Mouse (Mus musculus) CH12.LX (cell line): Measurements from ENCODE around the gene Spdya. TPM values are rescaled to one million over a fixed set of nuclear protein-coding genes. Genes with fewer than 3 reads are reported as not detected.
"Not testable (repeated sequence)": the region's sequence is repeated elsewhere in the genome, so short reads cannot be mapped to it uniquely, and the experiment has no call there.

ENCODE experiments used
- DNase-seq: peaks from one replicate; pipeline ENCODE4 v3.0.0-alpha.2; 2013; ENCODE audit errors: extremely low read depth
- H3K27ac ChIP-seq: 2 replicates; pipeline ENCODE4 v1.5.1; 2012; ENCODE audit warnings: low read depth, mild to moderate bottlenecking, control low read depth, moderate library complexity; ENCODE audit not compliant: insufficient read depth
- H3K27me3 ChIP-seq: replicated peaks from 2 replicates; pipeline ENCODE3; 2012; ENCODE audit warnings: inconsistent platforms
- H3K36me3 ChIP-seq, 2 experiments: replicated peaks in 1 of 2; 2 replicates each; pipeline versions ENCODE3 to v1.6.1; 2012; ENCODE audit warnings: inconsistent platforms in 1 of 2, low read length in 1 of 2, mild to moderate bottlenecking in 1 of 2, mixed read lengths in 1 of 2, moderate library complexity in 1 of 2; ENCODE audit not compliant: control insufficient read depth in 1 of 2, insufficient read depth in 1 of 2
- H3K4me1 ChIP-seq, 2 experiments: 2 replicates each; pipeline ENCODE4 v1.6.1; 2012; ENCODE audit warnings: inconsistent platforms in 1 of 2, moderate library complexity in 1 of 2; ENCODE audit not compliant: insufficient read depth in 2 of 2, control insufficient read depth in 1 of 2
- H3K4me2 ChIP-seq: 2 replicates; pipeline ENCODE4 v1.6.1; 2012; ENCODE audit warnings: low read depth, mild to moderate bottlenecking, control low read depth; ENCODE audit not compliant: poor library complexity, insufficient read depth, severe bottlenecking
- H3K4me3 ChIP-seq, 3 experiments: fragments of 150-350 bp in 1 of 3; sonication (generic) in 1 of 3; replicated peaks in 1 of 3; 2 replicates each; pipeline versions ENCODE3 to v1.5.1; 2011 to 2012; ENCODE audit warnings: low read depth in 2 of 3, low read length in 2 of 3, mild to moderate bottlenecking in 2 of 3, moderate library complexity in 2 of 3, control low read depth in 1 of 3, improper control_type of control experiment in 1 of 3, inconsistent platforms in 1 of 3, mixed read lengths in 1 of 3; ENCODE audit not compliant: poor library complexity in 1 of 3
- H3K79me2 ChIP-seq: replicated peaks from 2 replicates; pipeline ENCODE4 v1.6.1; 2012; ENCODE audit warnings: mild to moderate bottlenecking, moderate library complexity; ENCODE audit not compliant: control insufficient read depth, poor library complexity, insufficient read depth, severe bottlenecking; ENCODE audit errors: extremely low read depth
- H3K9ac ChIP-seq: 2 replicates; pipeline ENCODE4 v1.6.1; 2012; ENCODE audit warnings: low read depth, mild to moderate bottlenecking, control low read depth, moderate library complexity; ENCODE audit not compliant: insufficient read depth
- H3K9me3 ChIP-seq: replicated peaks from 2 replicates; pipeline ENCODE3; 2012; ENCODE audit warnings: low read length, inconsistent platforms, mixed read lengths
- CHD2 ChIP-seq: IDR thresholded peaks from 2 replicates; pipeline ENCODE4 v1.6.1; 2011; ENCODE audit warnings: low read length, improper control_type of control experiment
- CTCF ChIP-seq, 2 experiments: IDR thresholded peaks in 1 of 2; conservative IDR thresholded peaks in 1 of 2; 2 replicates each; pipeline ENCODE4 v1.5.1; 2011 to 2012; ENCODE audit warnings: low read depth in 2 of 2, low read length in 2 of 2, improper control_type of control experiment in 1 of 2, inconsistent platforms in 1 of 2, mild to moderate bottlenecking in 1 of 2, moderate library complexity in 1 of 2
- EP300 ChIP-seq: IDR thresholded peaks from 2 replicates; pipeline ENCODE4 v1.6.1; 2011; ENCODE audit warnings: low read length, improper control_type of control experiment
- ETS1 ChIP-seq: conservative IDR thresholded peaks from 2 replicates; pipeline ENCODE4 v1.6.1; 2012; ENCODE audit warnings: low read depth, mild to moderate bottlenecking, inconsistent platforms, low read length, improper control_type of control experiment, moderate library complexity
- JUN ChIP-seq: IDR thresholded peaks from 2 replicates; pipeline ENCODE4 v1.6.1; 2011; ENCODE audit warnings: low read depth, mild to moderate bottlenecking, low read length, improper control_type of control experiment, moderate library complexity; ENCODE audit not compliant: insufficient read depth
- JUND ChIP-seq: conservative IDR thresholded peaks from 2 replicates; pipeline ENCODE4 v1.6.1; 2011; ENCODE audit warnings: low read depth, low read length, improper control_type of control experiment
- KAT2A ChIP-seq: IDR thresholded peaks from 2 replicates; pipeline ENCODE4 v1.6.1; 2012; ENCODE audit warnings: low read length, improper control_type of control experiment, inconsistent platforms; ENCODE audit not compliant: insufficient replicate concordance
- MAFK ChIP-seq: IDR thresholded peaks from 2 replicates; pipeline ENCODE4 v1.6.1; 2011; ENCODE audit warnings: low read length, improper control_type of control experiment; ENCODE audit not compliant: insufficient replicate concordance
- MAX ChIP-seq: IDR thresholded peaks from 2 replicates; pipeline ENCODE4 v1.6.1; 2011; ENCODE audit warnings: low read length, improper control_type of control experiment
- NELFE ChIP-seq: IDR thresholded peaks from 2 replicates; pipeline ENCODE4 v1.6.1; 2011; ENCODE audit warnings: low read depth, low read length, improper control_type of control experiment
- NRF1 ChIP-seq: IDR thresholded peaks from 2 replicates; pipeline ENCODE4 v1.6.1; 2014; ENCODE audit warnings: low read depth, mild to moderate bottlenecking, inconsistent platforms, low read length, improper control_type of control experiment, moderate library complexity
- RAD21 ChIP-seq: IDR thresholded peaks from 2 replicates; pipeline ENCODE4 v1.6.1; 2011; ENCODE audit warnings: low read depth, mild to moderate bottlenecking, low read length, improper control_type of control experiment, moderate library complexity
- TBP ChIP-seq: conservative IDR thresholded peaks from 2 replicates; pipeline ENCODE4 v1.6.1; 2011; ENCODE audit warnings: low read depth, low read length, improper control_type of control experiment
- TCF12 ChIP-seq: IDR thresholded peaks from 2 replicates; pipeline ENCODE4 v1.6.1; 2014; ENCODE audit warnings: low read depth, mild to moderate bottlenecking, inconsistent platforms, low read length, improper control_type of control experiment
- dilution Hi-C: fragments of 300-500 bp; cut with MboI; formaldehyde crosslinking; loops from 2 replicates; pipeline ENCODE4 v1.14.3; 2020; ENCODE audit warnings: low sequenced_read_pairs; ENCODE audit not compliant: extremely low pct_unique_long_range_greater_than_20kb, extremely low pct_ligation_motif_present
- in situ Hi-C: fragments of 300-500 bp; cut with MboI; formaldehyde crosslinking; loops from 3 replicates; pipeline ENCODE4 v1.14.3; 2019; ENCODE audit warnings: low sequenced_read_pairs, low pct_ligation_motif_present, low pct_unique_long_range_greater_than_20kb, mixed read lengths
- polyA plus RNA-seq: library from polyadenylated mRNA; unstranded; fragments of >175 nt; gene quantifications from 2 replicates; pipeline ENCODE4 v1.2.1, GENCODE M21; 2012; ENCODE audit warnings: low read depth; ENCODE audit not compliant: insufficient read length
- total RNA-seq, 2 experiments: library from RNA; depleted of rRNA; stranded (reverse); fragments of 300-350 nt in 1 of 2; fragments of >200 nt in 1 of 2; gene quantifications; 2 replicates each; pipeline ENCODE4 v1.2.3; 2012 to 2014

The Spdya gene
- total and polyA plus RNA-seq, 3 experiments, result 0.04 to 0.80 TPM; not detected in 1

DNA sequence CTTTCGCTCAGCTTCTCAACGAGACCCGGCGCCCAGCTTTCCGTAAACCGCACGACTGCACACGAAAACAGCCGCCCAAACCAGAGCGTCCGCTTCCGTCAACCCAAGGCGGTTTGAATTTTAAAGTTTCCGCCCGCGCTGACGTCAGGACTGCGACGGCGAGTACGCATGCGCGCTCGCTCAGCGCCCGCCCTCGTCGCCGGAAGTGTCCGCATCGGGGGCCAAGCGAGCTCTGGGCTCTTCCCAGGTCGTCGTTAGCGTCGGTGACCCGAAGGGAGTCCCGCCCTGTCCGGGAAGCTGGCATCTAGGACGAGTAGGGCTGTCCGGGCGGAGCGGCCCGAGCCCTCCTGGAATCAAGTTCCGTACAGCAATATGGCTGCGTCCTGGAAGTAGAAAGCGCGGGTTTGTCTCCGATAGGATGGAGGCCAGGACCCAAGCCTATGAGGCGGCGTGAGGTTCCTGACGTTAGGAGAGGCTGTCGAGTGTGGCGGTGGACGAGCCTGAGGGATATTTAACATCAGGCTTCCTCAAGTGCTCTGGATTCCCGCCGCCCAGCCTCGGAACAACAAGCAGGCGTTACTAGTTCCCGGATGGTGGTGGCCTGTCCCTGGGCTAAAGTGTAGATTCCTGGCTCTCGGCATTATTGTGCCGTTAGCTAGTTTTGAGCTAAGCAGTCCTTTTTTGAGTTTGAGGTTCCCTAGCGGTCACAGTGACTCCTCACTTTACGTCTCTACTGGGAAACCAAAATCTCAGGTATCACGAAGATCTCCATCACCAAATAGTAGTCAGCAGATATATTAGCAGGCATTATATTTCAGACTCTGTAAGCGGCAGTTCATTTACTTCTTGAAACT, 24.9 kb upstream of the Spdya start, which contains the start of gene Ndc80 (continued):
- TF ChIP-seq TCF12, result peak; percentile 78

DNA sequence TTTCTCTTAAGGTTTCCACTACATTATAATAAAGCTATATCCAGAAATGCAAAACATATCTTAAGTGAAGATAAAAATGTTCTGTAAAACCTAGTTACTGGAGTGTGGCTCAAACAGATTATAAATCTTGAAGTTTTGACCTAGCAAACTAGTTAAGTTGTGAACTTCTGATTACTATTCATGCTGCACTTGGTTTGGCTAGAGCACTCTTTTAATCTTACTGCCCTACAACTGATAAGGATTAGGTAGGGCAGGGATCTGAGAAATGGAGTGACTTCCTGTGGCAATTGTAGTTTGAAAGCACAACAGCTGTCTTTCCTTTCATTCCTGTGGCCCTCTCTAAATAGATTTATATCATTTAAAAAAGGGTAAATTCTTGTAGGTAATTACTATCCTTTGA, 23.8 kb upstream of the Spdya start:
- TF ChIP-seq NRF1 (no peak), RAD21 (no peak), ETS1 (no peak), CHD2 (no peak), JUND (no peak), JUN (no peak), MAFK (no peak), KAT2A (no peak), TBP (no peak), MAX (no peak), EP300 (no peak), CTCF (conservative IDR thresholded peaks at IDR 0.05 in 1 of 2, IDR thresholded peaks at IDR 0.05 in 1 of 2; ENCODE audit: low read depth in 2 of 2, low read length in 2 of 2) (no peak), NELFE (no peak)
- TF ChIP-seq, all 38 proteins: peak for 0
- no peak overlapping the region for H3K4me3 ChIP-seq
- H3K4me2 ChIP-seq, result no peak overlapping the region
- H3K9ac ChIP-seq, result no peak overlapping the region
- in situ Hi-C loops, result no loop called here
- dilution Hi-C loops, result no loop called here
- H3K79me2 ChIP-seq, result peaks cover 14% of the 10 kb centered on the region
- no peak overlapping the region for H3K27ac ChIP-seq
- H3K27me3 ChIP-seq, result no peaks in the 10 kb centered on the region
- H3K36me3 ChIP-seq, result peaks cover 2 to 3% of the 10 kb centered on the region in 2 experiments
- peaks cover 0 to 14% of the 10 kb centered on the region in 2 experiments; a peak in 2 of 4 replicates for H3K4me1 ChIP-seq
- no peaks in the 10 kb centered on the region for H3K9me3 ChIP-seq
- no peak for DNase-seq

DNA sequence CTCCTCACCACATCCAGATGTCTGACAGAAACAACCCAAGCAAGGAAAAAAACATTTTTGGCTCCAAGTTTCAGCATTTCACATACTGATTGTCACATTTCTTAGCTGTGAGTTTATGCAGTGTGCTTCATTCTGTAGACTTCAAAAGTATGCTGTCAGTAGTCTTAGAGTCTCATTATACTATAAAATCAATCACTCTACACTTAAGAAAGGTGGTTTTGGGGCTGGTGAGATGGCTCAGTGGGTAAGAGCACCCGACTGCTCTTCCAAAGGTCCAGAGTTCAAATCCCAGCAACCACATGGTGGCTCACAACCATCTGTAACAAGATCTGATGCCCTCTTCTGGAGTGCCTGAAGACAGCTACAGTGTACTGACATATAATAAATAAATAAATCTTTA, 16.3 kb upstream of the Spdya start:
- H3K27me3 ChIP-seq, in situ Hi-C loops, H3K27ac ChIP-seq, DNase-seq, H3K79me2 ChIP-seq, dilution Hi-C loops, H3K9ac ChIP-seq, H3K4me3 ChIP-seq, H3K36me3 ChIP-seq, H3K4me1 ChIP-seq, H3K4me2 ChIP-seq, H3K9me3 ChIP-seq: not testable (repeated sequence)
- peak; percentile 56; the same call in 1 of the 2 replicates for TF ChIP-seq TBP
